Mouse (Mus musculus) mature B cell (primary cell): ENCODE results near the gene Mpz.

Experiments used
- in situ Hi-C: fragments of 300-500 bp; cut with MboI; formaldehyde crosslinking; loops from 2 replicates; pipeline ENCODE4 v1.14.3; 2019

The Mpz gene

DNA sequence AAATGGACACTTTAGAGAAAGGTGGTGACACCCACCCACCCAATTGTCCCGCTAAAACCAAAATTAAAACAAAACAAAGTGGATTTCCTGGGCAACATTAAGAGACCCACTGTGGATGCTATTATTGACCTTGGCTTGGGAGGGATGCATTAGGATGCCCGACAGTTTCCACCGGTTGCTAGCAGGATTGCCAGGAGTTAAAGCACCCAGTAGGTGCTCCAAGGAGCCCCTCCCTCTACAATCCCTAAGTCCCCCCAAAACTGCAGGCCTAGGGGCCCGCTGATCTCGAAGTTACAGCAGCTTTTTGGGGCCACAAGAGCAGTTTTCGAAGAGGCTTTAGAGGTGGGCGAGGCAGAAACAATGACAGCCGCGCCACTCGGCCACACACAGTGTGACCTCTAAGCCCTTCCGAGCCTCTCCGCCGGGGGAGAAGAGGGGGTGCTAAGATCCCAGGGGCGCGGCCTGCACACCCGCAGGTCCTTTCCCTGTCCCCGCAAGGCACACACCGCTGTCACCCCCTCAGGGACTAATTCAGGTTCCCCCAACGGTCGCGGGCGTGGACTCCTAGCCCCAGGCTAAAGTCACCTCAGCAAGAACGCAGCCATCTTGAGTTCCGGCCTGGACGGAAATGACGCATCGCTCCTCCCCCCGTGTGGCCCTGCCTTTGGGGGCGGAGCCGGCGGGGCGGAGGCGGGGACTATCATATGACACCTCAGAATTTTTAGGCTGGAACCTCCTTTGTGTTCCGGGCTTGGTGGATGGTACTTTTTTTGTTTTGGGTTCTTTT is at the start of gene Mpz, which contains the start of gene Sdhc:
Gene Mpz, plus strand, starts transcription at position 738 of the 787 bp plus-strand sequence.
Gene Sdhc, minus strand, starts transcription at position 630 of the 787 bp plus-strand sequence.
- in situ Hi-C loops: no loop called here

GRCm38 (mm10) chr1:171101033-171101432 is 49.5 kb upstream of the Mpz start:
- in situ Hi-C loops: loop anchor here (5.0 to 10.0 kb wide), 2 partner anchors 49 to 206 kb away; no protein-coding TSS in a partner anchor

DNA sequence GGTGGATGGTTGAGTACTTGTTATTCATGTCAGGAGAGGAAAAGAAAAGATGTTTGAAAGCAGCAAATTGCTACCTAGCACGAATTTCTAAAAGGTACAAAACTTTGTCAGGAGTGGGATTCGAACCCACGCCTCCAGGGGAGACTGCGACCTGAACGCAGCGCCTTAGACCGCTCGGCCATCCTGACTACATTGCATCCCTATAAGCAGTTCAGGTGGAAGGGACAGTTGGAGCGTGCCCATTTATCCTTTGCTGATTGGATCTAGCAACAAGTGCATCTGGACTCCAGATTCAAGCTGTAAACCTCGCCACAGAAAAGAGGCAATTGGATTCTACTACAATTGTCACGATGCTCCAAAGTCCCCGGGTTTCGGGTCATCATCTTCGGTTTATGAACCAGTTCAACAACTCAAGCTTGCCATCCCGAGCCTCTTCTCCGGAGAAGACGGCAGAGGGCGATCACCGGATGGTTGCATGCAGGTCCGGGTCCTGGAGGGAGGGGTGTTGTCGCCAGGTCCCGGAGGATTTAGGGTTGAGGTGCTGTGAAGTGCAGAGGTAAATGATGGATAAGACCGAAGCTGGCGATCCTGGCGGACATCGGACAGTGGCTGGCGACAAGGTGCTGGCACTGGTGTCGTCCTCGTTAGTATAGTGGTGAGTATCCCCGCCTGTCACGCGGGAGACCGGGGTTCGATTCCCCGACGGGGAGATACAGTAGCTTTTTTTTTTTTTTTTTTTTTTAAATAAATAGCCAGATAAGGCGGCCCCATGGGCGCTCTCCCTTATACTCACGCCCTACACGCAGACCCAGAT is 48.6 kb upstream of the Mpz start:
- in situ Hi-C loops: loop anchor here (5.0 to 10.0 kb wide), 2 partner anchors 50 to 207 kb away; no protein-coding TSS in a partner anchor

DNA sequence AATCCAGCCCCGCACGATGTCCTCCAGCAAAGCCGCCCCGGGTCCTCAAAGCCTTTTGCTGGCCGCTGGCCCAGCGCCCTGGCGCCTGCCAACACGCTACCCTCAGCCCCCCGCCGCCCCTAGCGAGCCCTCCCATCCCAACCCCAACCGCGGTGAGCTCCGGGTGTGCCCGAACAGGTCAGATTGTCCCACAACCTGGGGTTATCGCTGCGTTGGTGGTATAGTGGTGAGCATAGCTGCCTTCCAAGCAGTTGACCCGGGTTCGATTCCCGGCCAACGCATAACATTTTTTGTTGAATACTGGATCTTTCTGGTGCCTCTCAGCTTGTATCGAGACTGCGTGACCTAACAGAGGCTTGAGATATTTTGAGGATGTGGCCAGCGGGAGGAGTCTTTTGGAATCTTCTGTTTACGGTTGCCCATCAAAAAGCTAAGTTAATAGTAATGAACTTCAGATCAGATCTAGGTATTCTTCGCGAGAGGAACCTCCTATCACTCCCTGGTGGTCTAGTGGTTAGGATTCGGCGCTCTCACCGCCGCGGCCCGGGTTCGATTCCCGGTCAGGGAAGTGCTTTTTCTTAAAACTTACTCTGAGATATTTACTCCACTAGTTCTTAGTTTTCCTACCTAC is 47.8 kb upstream of the Mpz start:
- in situ Hi-C loops: loop anchor here (5.0 to 10.0 kb wide), 2 partner anchors 50 to 208 kb away; no protein-coding TSS in a partner anchor

DNA sequence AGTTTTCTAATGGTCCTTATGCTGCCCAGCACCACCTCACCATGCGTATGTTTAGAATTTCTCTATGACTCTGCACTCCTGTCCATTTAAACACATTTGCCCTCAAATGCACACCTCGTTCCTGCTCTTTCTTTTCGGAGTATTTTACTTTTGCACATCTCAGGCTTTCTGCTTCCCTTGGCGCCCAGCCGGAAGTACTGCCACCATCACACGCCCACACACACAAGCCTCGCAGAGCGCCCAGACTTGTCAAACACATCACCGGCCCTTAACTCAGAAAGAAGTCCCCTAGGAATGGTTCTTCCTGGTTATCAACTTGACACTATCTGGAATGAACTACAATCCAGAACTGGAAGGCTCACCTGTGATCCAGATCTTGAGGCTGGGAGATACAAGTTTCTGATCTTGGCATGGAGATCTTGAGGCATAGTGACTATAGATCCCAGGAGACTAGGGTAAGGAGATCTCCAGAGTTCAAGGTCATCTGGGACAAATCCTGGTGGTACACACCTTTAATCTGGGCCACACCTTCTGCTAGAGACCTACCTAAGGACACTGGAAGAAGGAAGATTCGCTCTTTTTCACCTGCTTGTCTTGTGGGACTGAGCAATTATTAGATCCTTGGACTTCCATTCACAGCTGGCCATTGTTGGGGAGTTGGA is 47.2 kb upstream of the Mpz start:
- in situ Hi-C loops: loop anchor here (5.0 to 10.0 kb wide), 2 partner anchors 51 to 209 kb away; no protein-coding TSS in a partner anchor

DNA sequence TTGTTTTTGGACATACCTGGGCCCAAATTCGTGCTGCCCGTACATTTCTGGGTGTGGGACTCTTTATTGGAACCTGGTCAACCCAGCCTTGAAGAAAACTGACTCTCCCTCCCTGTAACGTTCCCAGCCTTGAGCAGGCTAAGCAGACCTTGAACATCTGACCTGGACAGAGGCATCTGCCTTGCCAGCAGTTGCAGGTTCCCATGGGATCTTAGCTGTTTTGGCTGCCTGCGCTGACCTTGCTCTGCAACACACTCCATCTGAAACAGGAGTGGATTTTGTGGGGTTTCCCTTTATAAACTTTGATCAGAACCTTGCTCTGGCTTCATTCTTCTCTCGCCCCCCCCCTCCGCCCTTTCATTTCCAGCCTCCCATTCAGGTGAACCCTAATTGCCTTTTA is 45.3 kb upstream of the Mpz start:
- in situ Hi-C loops: loop anchor here (10.0 kb wide), 1 partner anchor 210 kb away; no protein-coding TSS in a partner anchor

DNA sequence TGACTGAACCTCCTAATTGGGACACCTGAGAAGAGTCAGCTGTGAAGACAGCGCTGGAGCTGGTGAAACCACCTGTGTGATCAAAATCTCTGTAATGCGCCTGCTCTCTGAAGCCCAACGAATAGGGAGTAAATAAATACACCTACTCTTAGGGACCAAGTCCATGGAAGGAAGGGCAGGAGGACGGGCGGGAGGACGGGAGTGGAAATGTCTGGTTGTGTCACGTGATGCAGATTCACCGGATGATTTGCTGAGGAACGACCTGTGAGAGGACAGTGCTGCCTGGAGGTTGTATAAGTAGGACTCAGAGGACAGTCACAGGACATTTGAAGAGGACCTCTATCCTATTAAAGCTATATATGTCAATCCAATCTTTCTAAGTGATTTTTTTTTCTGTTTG is 40.9 kb upstream of the Mpz start:
- in situ Hi-C loops: loop anchor here (10.0 kb wide), 1 partner anchor 215 kb away; no protein-coding TSS in a partner anchor

DNA sequence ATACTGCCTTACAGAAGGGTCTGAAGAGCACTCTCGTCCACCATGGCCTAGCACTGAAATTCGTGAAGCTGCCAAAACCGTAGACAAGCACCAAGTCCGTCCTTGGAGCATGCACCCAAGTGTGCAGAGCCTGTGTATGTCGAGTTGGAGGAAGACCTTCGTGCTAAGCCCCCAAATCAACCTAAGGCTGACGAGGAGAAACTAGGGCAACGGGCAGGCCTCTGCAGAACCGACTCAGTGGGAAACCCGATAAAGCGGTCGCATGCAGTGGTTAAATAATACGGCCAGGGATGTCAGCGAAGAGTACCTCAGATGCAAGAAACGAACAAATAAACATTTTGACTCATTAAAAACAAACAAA is 39.9 kb upstream of the Mpz start:
- in situ Hi-C loops: no loop called here

DNA sequence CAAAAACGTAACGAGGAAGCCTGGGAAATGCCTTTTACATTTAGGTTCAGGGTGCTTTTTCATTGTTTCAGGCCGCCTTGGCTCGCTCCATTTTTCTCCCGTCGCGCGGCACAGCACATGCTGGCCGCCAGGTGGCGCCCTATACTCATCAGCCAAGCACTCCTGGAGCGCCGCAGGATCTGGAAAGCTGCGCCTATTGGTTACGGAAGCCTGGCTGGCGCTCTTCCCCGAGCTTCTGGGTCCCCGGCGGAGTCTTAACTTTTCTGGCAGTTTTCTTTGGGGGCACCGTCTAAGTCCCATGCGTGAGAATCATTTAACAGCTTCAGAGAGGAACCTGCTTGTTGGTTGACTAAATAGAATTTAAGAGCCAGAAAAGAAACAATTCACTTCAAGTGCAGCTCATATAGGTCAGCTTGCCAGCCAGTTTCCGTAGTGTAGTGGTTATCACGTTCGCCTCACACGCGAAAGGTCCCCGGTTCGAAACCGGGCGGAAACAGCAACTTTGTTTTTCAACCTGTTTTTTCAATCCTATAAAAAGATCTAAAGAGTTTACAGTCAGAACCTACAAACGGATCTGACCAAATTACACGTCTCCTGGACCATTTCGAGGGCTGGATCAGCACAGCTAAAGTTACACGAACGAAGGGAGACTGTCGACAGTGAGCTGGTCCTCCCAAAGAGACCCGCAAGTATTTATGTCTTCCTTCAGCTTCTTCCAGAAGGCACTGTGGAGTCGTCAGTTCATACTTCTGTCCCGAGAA is 39.3 kb upstream of the Mpz start:
- in situ Hi-C loops: no loop called here

DNA sequence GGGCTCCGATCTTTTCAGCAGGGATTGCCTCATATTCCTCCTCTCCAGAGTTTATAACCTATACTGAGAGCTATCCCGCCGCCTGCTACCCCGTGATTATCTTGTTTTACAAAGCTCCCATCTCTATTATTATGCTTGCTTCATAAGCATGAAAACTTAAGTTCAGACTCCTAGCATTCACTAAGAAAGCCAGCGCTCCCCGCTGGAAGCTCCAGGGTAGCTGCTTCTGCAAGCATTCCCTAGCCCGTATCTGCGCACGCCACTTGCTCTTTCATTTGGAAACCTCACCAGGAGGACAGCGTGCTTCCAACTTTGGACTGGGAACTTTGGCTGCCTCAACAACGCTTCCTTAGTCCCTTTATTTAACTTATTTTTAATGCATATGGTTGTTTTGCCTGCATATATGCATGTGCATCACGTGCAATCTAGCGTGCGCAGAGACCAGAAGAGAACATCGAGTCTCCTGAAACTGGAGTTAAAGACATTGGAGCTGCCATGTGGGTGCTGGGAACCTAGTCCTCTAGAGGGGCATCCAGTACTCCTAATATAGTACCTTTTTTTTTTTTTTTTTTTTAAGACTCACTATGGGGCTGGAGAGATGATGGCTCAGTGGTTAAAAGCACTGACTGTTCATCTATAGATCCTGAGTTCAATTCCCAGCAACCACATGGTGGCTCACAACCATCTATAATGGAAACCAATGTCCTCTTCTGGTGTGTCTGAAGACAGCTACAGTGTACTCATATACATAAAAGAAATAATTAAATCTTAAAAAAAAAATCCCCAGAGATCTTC is 38.5 kb upstream of the Mpz start:
- in situ Hi-C loops: no loop called here

GRCm38 (mm10) chr1:171112986-171113385 is 37.5 kb upstream of the Mpz start:
- in situ Hi-C loops: no loop called here

- in situ Hi-C loops: no loop called here
Measured at GRCm38 (mm10) chr1:171113873-171114299, 36.6 kb upstream of the Mpz start, which contains the start of gene Cfap126. Cfap126 (plus strand) TSS chr1:171113918.

DNA sequence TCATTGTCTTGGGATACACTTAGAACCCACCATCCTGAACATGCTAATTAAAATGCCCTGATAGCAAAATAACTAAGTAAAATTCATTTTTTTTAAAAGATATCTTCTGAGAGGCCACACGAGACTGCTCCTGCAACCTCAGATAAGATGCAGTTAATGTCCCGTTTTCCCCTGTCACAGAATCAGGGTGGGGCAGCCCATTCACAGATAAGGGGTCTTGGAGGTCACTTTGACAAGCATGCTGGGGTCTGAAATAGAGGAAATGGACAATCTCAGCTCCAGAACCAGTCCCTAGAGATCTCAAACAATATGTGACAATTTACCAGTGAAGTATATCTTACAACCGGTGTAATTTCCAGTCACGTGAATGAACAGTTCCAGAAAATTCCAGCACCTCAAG is 34.2 kb upstream of the Mpz start:
- in situ Hi-C loops: no loop called here

DNA sequence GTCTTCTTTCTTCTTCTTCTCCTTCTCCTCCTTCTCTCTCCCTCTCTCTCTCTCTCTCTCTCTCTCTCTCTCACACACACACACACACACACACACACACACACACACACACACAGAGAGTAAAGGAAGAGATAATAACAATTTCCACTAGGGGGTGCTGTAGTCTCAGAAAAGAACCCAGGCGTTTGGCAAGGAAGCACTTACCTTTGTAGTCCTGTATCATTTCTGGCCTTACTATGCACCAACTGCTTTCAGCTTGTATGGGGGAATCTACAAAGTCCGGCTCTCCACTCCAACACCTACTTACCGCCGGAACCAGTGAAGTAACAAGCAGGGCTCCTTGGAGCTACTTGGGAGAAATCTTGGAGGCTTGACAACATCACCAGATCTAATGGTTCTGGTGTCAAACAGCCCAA is 32.2 kb upstream of the Mpz start:
- in situ Hi-C loops: no loop called here

- in situ Hi-C loops: no loop called here
Measured at GRCm38 (mm10) chr1:171118996-171119395, 31.5 kb upstream of the Mpz start.

GRCm38 (mm10) chr1:171119405-171119804 is 31.1 kb upstream of the Mpz start:
- in situ Hi-C loops: no loop called here

- in situ Hi-C loops: no loop called here
Measured at GRCm38 (mm10) chr1:171120893-171121292, 29.6 kb upstream of the Mpz start.

- in situ Hi-C loops: no loop called here
Measured at GRCm38 (mm10) chr1:171121839-171122238, 28.7 kb upstream of the Mpz start.

- in situ Hi-C loops: no loop called here
Measured at GRCm38 (mm10) chr1:171122932-171123331, 27.6 kb upstream of the Mpz start.

GRCm38 (mm10) chr1:171124398-171124797 is 26.1 kb upstream of the Mpz start:
- in situ Hi-C loops: no loop called here
